Mouse (Mus musculus): ENCODE measurements around the gene Poldip2. TPM values are rescaled to one million over a fixed set of nuclear protein-coding genes. Genes with fewer than 3 reads are reported as not detected.
A peak's percentile ranks its signal among the peaks of the same experiment; 100 is the strongest.

The Poldip2 gene
- polyA plus RNA-seq, 1 experiment = 16.7 TPM

DNA sequence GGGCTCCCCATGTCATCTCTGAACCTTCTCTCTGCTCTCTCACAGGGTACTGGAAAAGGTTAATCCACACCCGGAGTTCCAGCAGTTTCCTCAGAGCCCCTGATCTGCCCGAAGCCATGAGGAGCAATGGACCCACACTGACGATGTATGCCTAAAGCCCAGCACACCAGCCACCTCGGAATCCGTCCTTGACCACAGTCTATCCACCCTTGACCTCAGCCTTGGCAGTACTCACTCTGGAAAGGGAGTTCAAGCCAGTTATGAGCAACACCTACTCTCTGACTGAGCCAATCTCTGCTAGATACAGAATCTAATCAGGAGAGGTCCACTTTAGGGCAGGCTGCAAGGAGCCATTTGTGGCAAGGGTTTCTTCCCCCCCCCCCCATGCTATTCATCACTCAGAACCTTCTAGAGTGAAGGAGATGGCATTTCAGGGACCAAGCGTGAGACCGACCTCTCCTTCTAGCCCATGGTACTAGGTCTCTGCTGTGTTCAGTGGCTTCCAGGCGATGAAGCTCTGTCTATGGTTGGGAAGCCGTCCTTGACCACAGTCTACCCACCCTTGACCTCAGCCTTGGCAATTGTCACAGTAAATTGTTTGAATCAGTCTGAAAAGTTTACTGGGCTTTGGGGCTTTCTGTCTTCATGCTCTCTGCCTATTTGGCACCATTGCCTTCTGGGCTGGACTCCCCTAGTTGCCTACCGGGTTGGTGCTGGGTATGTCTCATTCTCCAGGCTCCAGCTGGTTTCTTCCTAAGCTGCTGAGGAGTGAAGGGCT is 40.5 kb upstream of the Poldip2 start:
- no peak for TF ChIP-seq FLI1 (IDR thresholded peaks at IDR 0.05; ENCODE audit: low read length)
- TF ChIP-seq GATA1 (IDR thresholded peaks at IDR 0.05; ENCODE audit: borderline replicate concordance, low read length) = no peak
- Histone ChIP-seq H3K36me3 (replicated peaks; ENCODE audit: low read length) (no peaks in the 10 kb centered on the region), H3K27me3 (replicated peaks) (peaks cover 90% of the 10 kb centered on the region)

DNA sequence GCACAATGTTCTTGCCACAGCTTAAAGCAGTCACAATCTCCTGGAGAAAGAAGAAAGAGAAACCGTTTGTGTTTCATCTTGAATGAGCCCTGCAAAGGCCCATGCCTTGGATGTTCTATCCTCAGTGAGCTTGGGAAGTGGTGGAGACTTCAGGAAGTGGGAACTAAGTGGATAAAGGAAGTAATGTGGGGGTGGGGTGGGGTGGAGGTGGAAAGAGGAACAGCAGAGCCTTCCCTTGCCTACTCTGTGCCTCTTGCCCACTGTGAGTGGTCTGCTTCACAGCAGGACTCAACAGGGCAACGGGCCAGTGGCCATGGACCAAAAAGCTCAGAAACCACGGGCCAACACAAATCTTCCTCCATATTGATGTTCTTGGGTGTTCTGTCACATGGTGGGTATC is 36.7 kb upstream of the Poldip2 start:
- no peak for TF ChIP-seq GATA1 (IDR thresholded peaks at IDR 0.05; ENCODE audit: borderline replicate concordance, low read length)
- no peak for TF ChIP-seq FLI1 (IDR thresholded peaks at IDR 0.05; ENCODE audit: low read length)
- H3K4me1 ChIP-seq = peaks cover 13% of the 10 kb centered on the region
- peaks cover 10% of the 10 kb centered on the region for H3K9me3 ChIP-seq
- H3K27me3 ChIP-seq (replicated peaks) = peaks cover 81% of the 10 kb centered on the region
- H3K4me3 ChIP-seq (replicated peaks) = no peak overlapping the region
- H3K36me3 ChIP-seq (replicated peaks; ENCODE audit: low read length) = no peaks in the 10 kb centered on the region

More for the DNA sequence above, 40.5 kb upstream of the Poldip2 start:
- Histone ChIP-seq H3K4me1 (peaks cover 29% of the 10 kb centered on the region), H3K9me3 (no peaks in the 10 kb centered on the region), H3K4me3 (replicated peaks) (no peak overlapping the region)

DNA sequence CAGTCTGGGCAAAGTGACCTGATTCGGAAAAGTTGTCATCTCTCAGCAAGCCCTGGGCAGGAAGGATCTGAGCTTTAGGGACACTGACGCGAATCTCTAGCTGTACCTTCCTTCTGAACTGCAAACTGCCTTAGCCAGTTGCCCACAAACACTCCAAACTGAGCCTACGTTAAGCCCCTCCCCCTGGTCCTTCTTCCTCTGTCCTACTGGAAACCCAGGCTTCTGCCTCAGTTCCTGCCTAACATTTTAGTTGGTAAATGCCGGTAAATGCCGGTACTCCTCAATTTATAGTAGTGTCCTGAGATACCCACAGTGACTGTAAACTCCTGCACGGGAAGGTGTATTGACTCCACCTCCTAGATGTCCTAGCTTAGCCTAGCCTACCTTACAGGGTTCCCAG is 28.4 kb upstream of the Poldip2 start:
- Histone ChIP-seq H3K36me3 (replicated peaks; ENCODE audit: low read length) (no peaks in the 10 kb centered on the region), H3K27me3 (replicated peaks) (peaks cover 75% of the 10 kb centered on the region), H3K9me3 (peaks cover 24% of the 10 kb centered on the region), H3K4me1 (peaks cover 9% of the 10 kb centered on the region; the same call in 1 of the 2 replicates), H3K4me3 (replicated peaks) (no peak overlapping the region)
- no peak for TF ChIP-seq FLI1 (IDR thresholded peaks at IDR 0.05; ENCODE audit: low read length)
- no peak for TF ChIP-seq GATA1 (IDR thresholded peaks at IDR 0.05; ENCODE audit: borderline replicate concordance, low read length)

DNA sequence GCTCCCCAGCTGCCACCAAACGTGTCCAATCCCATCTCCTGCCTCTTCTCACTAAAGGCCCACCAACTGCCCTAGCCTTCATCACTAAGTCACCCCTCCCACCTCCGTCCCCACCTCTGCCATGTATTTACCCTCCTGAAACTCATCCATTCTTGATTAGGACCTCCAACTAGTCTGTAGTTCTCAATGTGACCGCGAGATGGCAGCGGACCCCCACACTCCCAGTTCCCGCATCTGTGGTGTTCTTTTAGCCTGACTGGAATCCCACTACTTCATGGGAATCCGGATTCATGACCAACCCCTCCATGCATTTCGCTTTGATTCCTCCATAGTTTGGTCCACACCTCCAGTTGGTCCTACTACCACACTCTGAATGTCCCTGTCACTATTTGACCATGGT is 23.8 kb upstream of the Poldip2 start:
- Histone ChIP-seq H3K36me3 (replicated peaks; ENCODE audit: low read length) (no peaks in the 10 kb centered on the region), H3K27me3 (replicated peaks) (peaks cover 81% of the 10 kb centered on the region), H3K4me1 (peaks cover 18% of the 10 kb centered on the region), H3K4me3 (replicated peaks) (no peak overlapping the region), H3K9me3 (peaks cover 12% of the 10 kb centered on the region)
- no peak for TF ChIP-seq GATA1 (IDR thresholded peaks at IDR 0.05; ENCODE audit: borderline replicate concordance, low read length)
- TF ChIP-seq FLI1 (IDR thresholded peaks at IDR 0.05; ENCODE audit: low read length) = no peak

DNA sequence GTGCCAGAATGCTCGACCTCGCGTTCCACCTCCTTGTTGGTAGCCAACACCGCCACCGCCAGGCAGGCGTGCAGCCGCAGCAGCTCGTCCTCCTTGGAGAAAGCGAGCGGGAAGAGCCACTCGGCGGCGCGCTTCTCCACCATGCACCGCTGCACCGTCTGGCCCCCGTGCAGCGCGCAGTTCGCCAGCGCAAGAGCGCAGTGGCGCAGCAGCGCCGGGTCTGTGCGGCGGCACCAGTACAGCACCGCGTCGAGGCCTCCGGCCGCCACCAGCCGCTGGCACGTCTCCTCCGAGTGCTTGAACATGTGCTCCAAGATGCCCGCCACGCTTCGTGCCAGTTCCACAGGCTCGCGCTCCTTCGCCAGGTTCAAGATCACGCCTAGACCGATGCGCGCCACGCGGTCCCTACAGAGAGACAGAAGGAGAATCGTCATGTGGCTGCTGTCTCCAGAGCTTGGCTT is 21.2 kb upstream of the Poldip2 start:
- H3K9me3 ChIP-seq = peaks cover 19% of the 10 kb centered on the region
- peak overlapping the region; percentile 85 for H3K4me3 ChIP-seq (replicated peaks)
- peaks cover 81% of the 10 kb centered on the region for H3K27me3 ChIP-seq (replicated peaks)
- peaks cover 18% of the 10 kb centered on the region for H3K4me1 ChIP-seq
- no peak for TF ChIP-seq GATA1 (IDR thresholded peaks at IDR 0.05; ENCODE audit: borderline replicate concordance, low read length)
- TF ChIP-seq FLI1 (IDR thresholded peaks at IDR 0.05; ENCODE audit: low read length) = no peak
- H3K36me3 ChIP-seq (replicated peaks; ENCODE audit: low read length) = no peaks in the 10 kb centered on the region

DNA sequence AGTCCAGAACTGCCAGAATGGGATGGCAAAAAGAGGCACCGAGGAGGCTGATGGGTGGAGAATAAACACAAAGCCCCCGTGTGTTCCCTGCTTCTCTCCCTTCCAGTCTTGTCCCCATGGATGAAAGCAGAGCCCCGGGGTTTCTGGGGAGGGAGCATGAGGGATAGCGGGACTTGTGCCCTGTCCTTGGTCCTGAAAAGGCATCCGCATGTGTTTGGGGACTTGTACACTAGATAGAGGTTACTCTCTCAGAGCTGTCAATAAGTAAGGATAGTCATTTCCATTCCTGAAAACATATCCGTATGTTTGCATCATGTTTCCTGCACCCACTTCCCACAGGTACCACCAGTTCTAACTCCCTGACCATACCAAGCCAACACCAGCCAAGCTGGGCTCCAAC is 16.1 kb upstream of the Poldip2 start:
- H3K36me3 ChIP-seq (replicated peaks; ENCODE audit: low read length) = no peaks in the 10 kb centered on the region
- peaks cover 79% of the 10 kb centered on the region for H3K27me3 ChIP-seq (replicated peaks)
- H3K4me1 ChIP-seq = peaks cover 24% of the 10 kb centered on the region
- 0 out of 2 replicates have a peak, but pooled peaks cover 8% of the 10 kb centered on the region for H3K9me3 ChIP-seq
- no peak for TF ChIP-seq GATA1 (IDR thresholded peaks at IDR 0.05; ENCODE audit: borderline replicate concordance, low read length)
- TF ChIP-seq FLI1 (IDR thresholded peaks at IDR 0.05; ENCODE audit: low read length) = no peak
- no peak overlapping the region for H3K4me3 ChIP-seq (replicated peaks)

DNA sequence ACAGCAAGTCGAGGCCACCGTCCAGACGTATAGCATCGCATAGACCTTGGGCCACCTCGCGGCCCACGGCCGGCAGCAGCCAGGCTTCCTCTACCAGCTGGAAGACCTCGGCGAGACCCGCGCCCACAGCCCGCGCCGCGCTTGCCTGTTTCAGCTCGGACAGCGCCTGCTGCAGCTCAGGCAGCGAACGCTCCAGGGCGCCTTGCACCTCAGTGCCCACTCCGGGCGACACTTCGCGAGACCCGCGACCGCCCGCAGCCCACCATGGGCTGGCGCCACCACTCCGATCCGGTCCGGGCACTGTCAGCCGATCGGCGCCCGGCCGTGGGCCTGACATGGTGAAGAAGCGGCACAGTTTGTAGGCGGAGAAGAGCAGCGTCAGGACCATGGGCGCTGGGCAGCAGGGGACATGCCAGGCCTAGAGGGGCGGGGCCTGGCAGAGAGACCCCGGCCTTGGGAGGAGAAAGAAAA is 14.9 kb upstream of the Poldip2 start:
- TF ChIP-seq GATA1 (IDR thresholded peaks at IDR 0.05; ENCODE audit: borderline replicate concordance, low read length) = no peak
- peaks cover 79% of the 10 kb centered on the region for H3K27me3 ChIP-seq (replicated peaks)

DNA sequence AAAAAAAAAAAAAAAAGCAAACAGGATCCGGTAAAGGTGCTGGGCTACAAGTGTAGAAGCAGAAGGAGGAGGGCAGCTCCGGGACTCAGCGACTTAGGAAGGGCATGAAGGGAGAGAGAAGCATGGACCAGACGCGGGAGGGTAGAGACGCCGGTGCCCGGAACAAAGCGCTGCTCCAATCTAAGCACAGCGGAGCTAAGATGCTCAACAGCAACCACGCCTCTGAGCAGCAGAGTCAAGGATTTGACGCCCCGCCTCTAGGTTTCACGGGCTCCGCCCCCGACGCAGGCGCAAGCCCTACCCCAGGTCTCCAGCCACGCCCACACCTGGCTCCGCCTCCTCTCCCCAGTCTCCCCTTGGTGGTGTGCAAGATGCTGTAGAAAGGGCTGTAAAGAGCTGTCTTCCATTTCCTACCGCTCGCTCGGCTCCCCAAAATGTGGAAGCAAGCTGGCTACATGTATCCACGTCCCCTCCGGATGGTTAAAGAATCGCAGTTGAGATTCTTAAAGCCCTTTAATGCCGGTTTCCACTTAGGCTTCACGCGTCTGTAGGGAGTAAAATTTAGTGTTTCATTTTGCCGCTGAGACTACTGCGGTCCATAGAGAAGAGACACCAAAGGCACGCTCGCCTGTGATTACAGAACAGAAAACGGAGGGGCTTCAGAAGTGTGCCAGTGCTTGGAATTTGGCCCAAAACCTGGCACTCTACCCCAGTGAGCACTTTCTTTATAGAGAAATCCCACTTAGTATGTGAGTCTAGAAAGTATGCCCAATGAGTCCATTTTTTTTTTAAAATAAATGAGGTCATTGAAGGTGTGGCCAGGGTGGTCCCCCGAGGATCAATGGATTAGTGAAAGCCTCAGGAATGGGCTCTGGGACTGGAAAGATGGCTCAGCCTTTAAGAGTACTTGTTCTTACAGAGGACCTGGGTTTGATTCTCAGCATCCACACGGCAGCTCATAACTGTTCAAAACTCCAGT is 14.2 kb upstream of the Poldip2 start, which contains the start of gene Sarm1:
Sarm1 (minus strand) TSS at position 211 of the 979 bp plus-strand sequence.
- H3K9me3 ChIP-seq = 0 out of 2 replicates have a peak, but pooled peaks cover 8% of the 10 kb centered on the region
- H3K4me1 ChIP-seq = peaks cover 21% of the 10 kb centered on the region
- no peak for TF ChIP-seq FLI1 (IDR thresholded peaks at IDR 0.05; ENCODE audit: low read length)
- TF ChIP-seq GATA1 (IDR thresholded peaks at IDR 0.05; ENCODE audit: borderline replicate concordance, low read length) = no peak
- H3K27me3 ChIP-seq (replicated peaks) = peaks cover 81% of the 10 kb centered on the region
- peak within 1 kb of the TSS; percentile 90 for H3K4me3 ChIP-seq (replicated peaks)
- no peaks in the 10 kb centered on the region for H3K36me3 ChIP-seq (replicated peaks; ENCODE audit: low read length)

More for the DNA sequence above, 14.9 kb upstream of the Poldip2 start:
- Histone ChIP-seq H3K36me3 (replicated peaks; ENCODE audit: low read length) (no peaks in the 10 kb centered on the region), H3K4me1 (peaks cover 21% of the 10 kb centered on the region), H3K9me3 (0 out of 2 replicates have a peak, but pooled peaks cover 8% of the 10 kb centered on the region), H3K4me3 (replicated peaks) (peak overlapping the region; percentile 90)

DNA sequence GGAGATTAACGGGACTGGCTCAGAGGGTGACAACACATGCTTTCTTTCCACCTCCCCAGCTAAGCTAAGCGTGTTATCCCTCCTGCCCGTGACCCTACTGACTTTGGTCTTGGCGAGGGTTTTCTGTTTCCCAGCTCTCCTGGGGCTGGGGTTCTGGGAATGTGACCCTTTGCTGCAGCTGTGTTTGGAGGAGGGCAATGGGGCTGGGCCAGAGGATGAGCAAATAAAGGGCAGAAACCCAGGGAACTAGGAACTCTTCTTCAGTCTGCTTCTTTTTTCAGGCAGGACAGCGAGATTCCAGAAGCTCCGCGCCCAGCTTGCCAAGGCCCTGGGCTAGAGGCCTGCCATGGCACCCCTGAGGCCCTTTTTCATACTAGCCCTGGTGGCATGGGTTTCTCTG is 13.0 kb upstream of the Poldip2 start, which contains the start of gene Vtn:
Vtn (plus strand) TSS at position 88 of the 400 bp plus-strand sequence.
- H3K4me1 ChIP-seq = peaks cover 25% of the 10 kb centered on the region
- peak within 1 kb of the TSS; percentile 90 for H3K4me3 ChIP-seq (replicated peaks)
- no peak for TF ChIP-seq FLI1 (IDR thresholded peaks at IDR 0.05; ENCODE audit: low read length)
- TF ChIP-seq GATA1 (IDR thresholded peaks at IDR 0.05; ENCODE audit: borderline replicate concordance, low read length) = no peak
- no peaks in the 10 kb centered on the region for H3K36me3 ChIP-seq (replicated peaks; ENCODE audit: low read length)
- peaks cover 87% of the 10 kb centered on the region for H3K27me3 ChIP-seq (replicated peaks)
- 0 out of 2 replicates have a peak, but pooled peaks cover 7% of the 10 kb centered on the region for H3K9me3 ChIP-seq

Measured in megakaryocyte, embryonic 14.5 days (primary cell).